Mouse (Mus musculus) forebrain, embryonic 14.5 days (tissue): ENCODE data around the gene Pcsk6. TPM values are rescaled to one million over a fixed set of nuclear protein-coding genes. Genes with fewer than 3 reads are reported as not detected.
A peak's percentile ranks its signal among the peaks of the same experiment; 100 is the strongest.

Experiments
- ATAC-seq: fragments of 200-750 bp; cut with Nextera tagmentation; 2 replicates; pipeline ENCODE4 v1.8.0; 2017; ENCODE audit warnings: mild to moderate bottlenecking, moderate library complexity
- DNase-seq: peaks from one replicate; pipeline ENCODE4 v3.0.0-alpha.2; 2015; ENCODE audit warnings: low spot score
- H3K27ac ChIP-seq: fragments of 300-500 bp; sonication (generic); 2 replicates; pipeline ENCODE4 v1.5.1; 2014; ENCODE audit warnings: low read depth, mild to moderate bottlenecking, control low read depth, low read length, moderate library complexity
- H3K27me3 ChIP-seq: fragments of 300-500 bp; sonication (generic); replicated peaks from 2 replicates; pipeline ENCODE4 v1.6.1; 2014; ENCODE audit warnings: low read length, control low read depth, mixed read lengths; ENCODE audit not compliant: control insufficient read depth, insufficient read depth
- H3K36me3 ChIP-seq: fragments of 300-500 bp; sonication (generic); 2 replicates; pipeline ENCODE4 v1.6.1; 2014; ENCODE audit warnings: low read length, control low read depth; ENCODE audit not compliant: control insufficient read depth, insufficient read depth
- H3K4me1 ChIP-seq: fragments of 300-500 bp; sonication (generic); 2 replicates; pipeline ENCODE4 v1.6.1; 2014; ENCODE audit warnings: antibody characterized with exemption, low read length, control low read depth; ENCODE audit not compliant: control insufficient read depth, insufficient read depth
- H3K4me2 ChIP-seq: fragments of 300-500 bp; sonication (generic); 2 replicates; pipeline ENCODE4 v1.6.1; 2014; ENCODE audit warnings: mild to moderate bottlenecking, control low read depth, low read length
- H3K4me3 ChIP-seq: fragments of 300-500 bp; sonication (generic); 2 replicates; pipeline ENCODE4 v1.5.1; 2014; ENCODE audit warnings: low read depth, low read length, control low read depth
- H3K9ac ChIP-seq: fragments of 300-500 bp; sonication (generic); 2 replicates; pipeline ENCODE4 v1.6.1; 2014; ENCODE audit warnings: mild to moderate bottlenecking, low read length, control low read depth, moderate library complexity
- H3K9me3 ChIP-seq: fragments of 300-500 bp; sonication (generic); replicated peaks from 2 replicates; pipeline ENCODE4 v1.6.1; 2016; ENCODE audit warnings: low read length, control low read depth, mixed read lengths; ENCODE audit not compliant: control insufficient read depth
- WGBS: fragments of 180-500 bp; shearing (Covaris S2); extraction: QIAGEN DNeasy Blood & Tissue Kit; methylation state at CpG from one replicate; pipeline ENCODE4 v1.1.7; 2014; 5-methylcytosine and 5-hydroxymethylcytosine counted together
- polyA plus RNA-seq: library from polyadenylated mRNA; unstranded; fragments of >200 nt; fragmentation: Nextera tagmentation; extraction: Ambion mirVana; gene quantifications from 2 replicates; pipeline ENCODE4 v1.2.1, GENCODE M21; 2014

Gene Pcsk6
- polyA plus RNA-seq, 1 experiment from 2014 or later, result 1.4 TPM

GRCm38 (mm10) chr7:65860981-65861380 lies 553 bp upstream of the Pcsk6 start:
- ATAC-seq (no peak), DNase-seq (no peak)
- Histone ChIP-seq H3K9me3 (no peaks in the 10 kb centered on the region), H3K9ac (no peak overlapping the region), H3K27ac (no peak overlapping the region), H3K4me2 (peak overlapping the region; percentile 96; the same call in 1 of the 2 replicates), H3K4me1 (peaks cover 7% of the 10 kb centered on the region; the same call in 1 of the 2 replicates), H3K36me3 (no peaks in the 10 kb centered on the region), H3K27me3 (peaks cover 14% of the 10 kb centered on the region), H3K4me3 (no peak overlapping the region)
- WGBS, result 62% methylated on average over 7 of the region's 7 CpGs

- H3K27me3 ChIP-seq, result peaks cover 14% of the 10 kb centered on the region
- H3K4me1 ChIP-seq, result peaks cover 7% of the 10 kb centered on the region; the same call in 1 of the 2 replicates
- peak; percentile 40 for ATAC-seq
- H3K27ac ChIP-seq, result no peak overlapping the region
- peak overlapping the region; percentile 55 for H3K4me3 ChIP-seq
- 3% methylated on average over 60 of the region's 61 CpGs for WGBS
- H3K4me2 ChIP-seq, result peak overlapping the region; percentile 96
- no peaks in the 10 kb centered on the region for H3K36me3 ChIP-seq
- DNase-seq, result no peak
- H3K9me3 ChIP-seq, result no peaks in the 10 kb centered on the region
- H3K9ac ChIP-seq, result peak overlapping the region; percentile 66
Measured at GRCm38 (mm10) chr7:65862473-65863176, 1.1 kb downstream of the Pcsk6 start.

GRCm38 (mm10) chr7:65869173-65869572 lies 7.6 kb downstream of the Pcsk6 start:
- ATAC-seq (no peak), DNase-seq (no peak)
- H3K27me3 ChIP-seq, result no peaks in the 10 kb centered on the region
- H3K9ac ChIP-seq, result no peak overlapping the region
- H3K4me2 ChIP-seq, result no peak overlapping the region
- WGBS, result 84% methylated on average over 16 of the region's 16 CpGs
- H3K27ac ChIP-seq, result no peak overlapping the region
- H3K4me1 ChIP-seq, result peaks cover 9% of the 10 kb centered on the region
- H3K4me3 ChIP-seq, result no peak overlapping the region
- H3K36me3 ChIP-seq, result no peaks in the 10 kb centered on the region
- H3K9me3 ChIP-seq, result no peaks in the 10 kb centered on the region

GRCm38 (mm10) chr7:65869794-65870193 lies 8.3 kb downstream of the Pcsk6 start:
- H3K4me3 ChIP-seq, result no peak overlapping the region
- H3K4me2 ChIP-seq, result no peak overlapping the region
- no peaks in the 10 kb centered on the region for H3K36me3 ChIP-seq
- WGBS, result 95% methylated on average over 5 of the region's 5 CpGs
- DNase-seq, result no peak
- ATAC-seq, result no peak
- H3K9me3 ChIP-seq, result no peaks in the 10 kb centered on the region
- no peak overlapping the region for H3K27ac ChIP-seq
- no peaks in the 10 kb centered on the region for H3K27me3 ChIP-seq
- H3K4me1 ChIP-seq, result peaks cover 8% of the 10 kb centered on the region
- no peak overlapping the region for H3K9ac ChIP-seq

- no peak overlapping the region for H3K27ac ChIP-seq
- no peaks in the 10 kb centered on the region for H3K36me3 ChIP-seq
- DNase-seq, result no peak
- no peak overlapping the region for H3K4me3 ChIP-seq
- H3K9ac ChIP-seq, result no peak overlapping the region
- no peak overlapping the region for H3K4me2 ChIP-seq
- ATAC-seq, result no peak
- peaks cover 8% of the 10 kb centered on the region for H3K4me1 ChIP-seq
- WGBS, result 92% methylated on average over 5 of the region's 5 CpGs
- H3K27me3 ChIP-seq, result no peaks in the 10 kb centered on the region
- no peaks in the 10 kb centered on the region for H3K9me3 ChIP-seq
Measured at GRCm38 (mm10) chr7:65870227-65870626, 8.7 kb downstream of the Pcsk6 start.

- Histone ChIP-seq H3K36me3 (no peaks in the 10 kb centered on the region), H3K4me1 (peaks cover 8% of the 10 kb centered on the region), H3K4me2 (no peak overlapping the region), H3K4me3 (no peak overlapping the region), H3K27me3 (no peaks in the 10 kb centered on the region), H3K9me3 (no peaks in the 10 kb centered on the region), H3K9ac (peak overlapping the region; percentile 37; the same call in 1 of the 2 replicates), H3K27ac (no peak overlapping the region)
- DNase-seq (peak; percentile 57), ATAC-seq (peak; percentile 80; the same call in 1 of the 2 replicates)
- WGBS, result 6% methylated on average over 10 of the region's 10 CpGs
Measured at GRCm38 (mm10) chr7:65870928-65871580, 9.5 kb downstream of the Pcsk6 start.

GRCm38 (mm10) chr7:65871851-65872250 lies 10.3 kb downstream of the Pcsk6 start:
- Histone ChIP-seq H3K27me3 (no peaks in the 10 kb centered on the region), H3K9ac (no peak overlapping the region), H3K4me2 (no peak overlapping the region), H3K27ac (no peak overlapping the region), H3K36me3 (no peaks in the 10 kb centered on the region), H3K4me3 (no peak overlapping the region), H3K4me1 (peaks cover 8% of the 10 kb centered on the region), H3K9me3 (no peaks in the 10 kb centered on the region)
- 53% methylated on average over 2 of the region's 2 CpGs for WGBS
- 0 out of 2 replicates have a peak, but pooled peaks have one; percentile 18 for ATAC-seq
- no peak for DNase-seq

- H3K4me2 ChIP-seq, result no peak overlapping the region
- ATAC-seq (no peak), DNase-seq (no peak)
- no peaks in the 10 kb centered on the region for H3K27me3 ChIP-seq
- 90% methylated on average over 6 of the region's 6 CpGs for WGBS
- peaks cover 8% of the 10 kb centered on the region for H3K4me1 ChIP-seq
- H3K9ac ChIP-seq, result no peak overlapping the region
- no peak overlapping the region for H3K4me3 ChIP-seq
- no peak overlapping the region for H3K27ac ChIP-seq
- no peaks in the 10 kb centered on the region for H3K36me3 ChIP-seq
- H3K9me3 ChIP-seq, result no peaks in the 10 kb centered on the region
Measured at GRCm38 (mm10) chr7:65873176-65873845, 11.8 kb downstream of the Pcsk6 start.
